Mouse (Mus musculus) limb, embryonic 13.5 days (tissue): ENCODE results near the gene Slc39a13. TPM values are rescaled to one million over a fixed set of nuclear protein-coding genes. Genes with fewer than 3 reads are reported as not detected.
"Not testable (repeated sequence)": the region's sequence is repeated elsewhere in the genome, so short reads cannot be mapped to it uniquely, and the experiment has no call there.

ENCODE experiments used
- ATAC-seq: fragments of 200-750 bp; cut with Nextera tagmentation; 2 replicates; pipeline ENCODE4 v1.8.0; 2017; ENCODE audit warnings: low read depth, moderate number of reproducible peaks, moderate TSS enrichment; ENCODE audit not compliant: low FRiP score
- H3K27ac ChIP-seq: fragments of 300-500 bp; sonication (generic); 2 replicates; pipeline ENCODE4 v1.5.1; 2015; ENCODE audit warnings: inconsistent platforms, mild to moderate bottlenecking, moderate library complexity
- H3K27me3 ChIP-seq: fragments of 300-500 bp; sonication (generic); 2 replicates; pipeline ENCODE4 v1.6.1; 2015; ENCODE audit warnings: mild to moderate bottlenecking, inconsistent platforms
- H3K36me3 ChIP-seq: fragments of 300-500 bp; sonication (generic); 2 replicates; pipeline ENCODE4 v1.6.1; 2015; ENCODE audit warnings: inconsistent platforms, mild to moderate bottlenecking, moderate library complexity
- H3K4me1 ChIP-seq: fragments of 300-500 bp; sonication (generic); 2 replicates; pipeline ENCODE4 v1.6.1; 2015; ENCODE audit warnings: inconsistent platforms
- H3K4me2 ChIP-seq: fragments of 300-500 bp; sonication (generic); replicated peaks from 2 replicates; pipeline ENCODE4 v1.6.1; 2015; ENCODE audit warnings: inconsistent platforms, mild to moderate bottlenecking, moderate library complexity
- H3K4me3 ChIP-seq: fragments of 300-500 bp; sonication (generic); 2 replicates; pipeline ENCODE4 v1.5.1; 2015; ENCODE audit warnings: moderate library complexity, mild to moderate bottlenecking, inconsistent platforms
- H3K9ac ChIP-seq: fragments of 300-500 bp; sonication (generic); 2 replicates; pipeline ENCODE4 v1.6.1; 2015; ENCODE audit warnings: mild to moderate bottlenecking, inconsistent platforms
- H3K9me3 ChIP-seq: fragments of 300-500 bp; sonication (generic); 2 replicates; pipeline ENCODE4 v1.6.1; 2016; ENCODE audit warnings: inconsistent platforms
- WGBS: fragments of 180-500 bp; shearing (Covaris S2); methylation state at CpG from one replicate; pipeline ENCODE4 v1.1.7; 2015; 5-methylcytosine and 5-hydroxymethylcytosine counted together
- polyA plus RNA-seq: library from polyadenylated mRNA; unstranded; fragments of >200 nt; fragmentation: Nextera tagmentation; extraction: Ambion mirVana; gene quantifications from 2 replicates; pipeline ENCODE4 v1.2.1, GENCODE M21; 2015

The Slc39a13 gene
- polyA plus RNA-seq, 1 experiment from 2014 or later, result 67.5 TPM

DNA sequence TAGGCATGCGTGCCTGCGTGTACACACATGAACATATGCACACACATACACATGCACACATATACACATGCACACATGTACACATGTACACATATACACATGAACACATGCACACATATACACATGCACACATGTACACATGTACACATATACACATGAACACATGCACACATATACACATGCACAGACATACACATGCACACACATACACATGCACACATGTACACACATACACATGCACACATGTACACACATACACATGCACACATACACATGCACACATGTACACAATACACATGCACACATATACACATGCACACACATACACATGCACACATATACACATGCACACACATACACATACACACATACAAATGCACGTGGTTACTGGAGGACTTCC, 41.6 kb upstream of the Slc39a13 start:
- not testable (repeated sequence) for H3K4me3 ChIP-seq, H3K4me1 ChIP-seq, ATAC-seq, H3K4me2 ChIP-seq, H3K36me3 ChIP-seq, H3K27me3 ChIP-seq, H3K9me3 ChIP-seq, H3K27ac ChIP-seq, H3K9ac ChIP-seq
- whole genome bisulfite sequencing, result 89% methylated on average over 3 of the region's 3 CpGs

DNA sequence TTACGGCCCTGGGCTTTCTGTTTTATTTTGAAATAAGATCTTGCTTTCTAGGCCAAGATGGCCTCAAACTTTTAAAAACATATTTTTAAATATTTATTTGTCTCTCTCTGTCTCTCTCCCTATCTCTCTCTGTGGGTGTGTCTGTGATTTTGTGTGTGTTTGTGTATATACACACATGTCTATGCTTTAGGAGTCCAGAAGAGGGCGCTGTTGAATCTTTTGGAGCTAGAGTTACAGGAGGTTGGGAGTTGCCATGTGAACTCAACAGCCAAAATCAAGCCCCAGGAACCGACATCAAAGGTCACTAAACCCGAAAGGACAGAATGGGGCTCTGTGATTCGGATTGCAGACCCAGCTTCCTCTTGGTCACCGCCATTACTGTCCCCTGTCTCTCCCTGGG, 40.2 kb upstream of the Slc39a13 start:
- H3K27ac ChIP-seq, result no peak overlapping the region
- H3K9me3 ChIP-seq, result no peaks in the 10 kb centered on the region
- H3K27me3 ChIP-seq, result no peaks in the 10 kb centered on the region
- no peak overlapping the region for H3K4me3 ChIP-seq
- no peak overlapping the region for H3K4me2 ChIP-seq
- no peak for ATAC-seq
- 0 out of 2 replicates have a peak, but pooled peaks cover 5% of the 10 kb centered on the region for H3K4me1 ChIP-seq
- no peaks in the 10 kb centered on the region for H3K36me3 ChIP-seq
- WGBS, result 72% methylated on average over 6 of the region's 6 CpGs
- H3K9ac ChIP-seq, result no peak overlapping the region

DNA sequence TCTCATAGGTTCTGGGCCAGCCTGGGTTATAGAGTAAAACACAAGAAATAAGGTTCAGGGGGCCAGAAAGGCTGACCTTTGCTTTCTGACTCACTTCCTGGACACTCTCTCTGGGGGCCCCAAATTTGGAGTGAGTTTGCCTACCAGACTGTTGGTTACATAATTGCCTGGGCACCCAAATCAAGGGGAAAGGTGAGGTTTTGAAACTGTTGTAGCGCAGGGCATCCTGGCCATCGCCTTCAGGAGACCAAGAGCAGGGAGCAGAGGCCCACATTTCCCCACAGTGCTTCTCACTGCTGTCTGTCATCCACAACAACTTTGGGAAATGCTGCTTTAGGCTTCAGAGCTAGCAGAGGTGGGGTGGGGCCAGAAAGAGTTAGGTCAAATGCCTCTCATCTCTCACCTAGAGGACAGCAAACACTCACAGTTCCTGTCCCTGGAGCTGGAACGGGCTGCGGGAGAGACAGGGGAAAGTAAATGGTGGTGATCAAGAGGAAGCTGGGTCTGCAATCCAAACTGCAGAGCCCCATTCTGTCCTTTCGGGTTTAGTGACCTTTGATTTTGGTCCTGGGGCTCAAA, 39.7 kb upstream of the Slc39a13 start:
- Histone ChIP-seq H3K4me3 (no peak overlapping the region), H3K4me2 (no peak overlapping the region), H3K4me1 (0 out of 2 replicates have a peak, but pooled peaks cover 3% of the 10 kb centered on the region), H3K27ac (no peak overlapping the region; the same call in 1 of the 2 replicates), H3K9me3 (no peaks in the 10 kb centered on the region), H3K9ac (no peak overlapping the region), H3K36me3 (no peaks in the 10 kb centered on the region), H3K27me3 (no peaks in the 10 kb centered on the region)
- no peak for ATAC-seq
- WGBS, result 92% methylated on average over 5 of the region's 5 CpGs

GRCm38 (mm10) chr2:91109241-91109640, 39.0 kb upstream of the Slc39a13 start:
- H3K9me3 ChIP-seq, result no peaks in the 10 kb centered on the region
- ATAC-seq, result no peak
- no peaks in the 10 kb centered on the region for H3K27me3 ChIP-seq
- H3K9ac ChIP-seq, result no peak overlapping the region
- 0 out of 2 replicates have a peak, but pooled peaks cover 3% of the 10 kb centered on the region for H3K4me1 ChIP-seq
- no peak overlapping the region for H3K27ac ChIP-seq
- H3K4me2 ChIP-seq, result no peak overlapping the region
- H3K4me3 ChIP-seq, result no peak overlapping the region
- no peaks in the 10 kb centered on the region for H3K36me3 ChIP-seq
- 86% methylated on average over 5 of the region's 5 CpGs for WGBS

DNA sequence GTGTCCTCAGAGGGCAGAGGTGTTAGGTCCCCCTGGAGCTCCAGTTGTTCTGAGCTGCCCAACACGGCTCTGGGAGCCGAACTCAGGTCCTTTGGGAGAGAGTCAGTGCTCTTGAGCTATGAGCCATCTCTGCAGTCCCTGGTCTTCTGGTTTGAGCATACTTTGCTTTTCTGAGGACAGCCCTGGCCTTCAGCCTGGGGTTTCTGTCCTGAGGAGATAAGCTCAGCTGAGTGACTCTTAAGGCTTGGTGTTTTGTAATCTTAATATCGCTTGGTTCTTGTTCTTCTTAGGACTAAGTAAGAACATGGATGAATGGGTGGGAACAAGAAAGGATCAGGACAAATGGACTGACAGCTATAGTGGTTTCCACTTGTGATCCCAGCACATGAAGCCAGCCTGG, 37.9 kb upstream of the Slc39a13 start:
- H3K4me2 ChIP-seq, result no peak overlapping the region
- no peaks in the 10 kb centered on the region for H3K27me3 ChIP-seq
- no peaks in the 10 kb centered on the region for H3K36me3 ChIP-seq
- no peak overlapping the region for H3K9ac ChIP-seq
- H3K4me3 ChIP-seq, result no peak overlapping the region
- 80% methylated on average over 3 of the region's 3 CpGs for WGBS
- ATAC-seq, result no peak
- no peak overlapping the region for H3K27ac ChIP-seq
- no peaks in the 10 kb centered on the region for H3K9me3 ChIP-seq
- 0 out of 2 replicates have a peak, but pooled peaks cover 3% of the 10 kb centered on the region for H3K4me1 ChIP-seq

DNA sequence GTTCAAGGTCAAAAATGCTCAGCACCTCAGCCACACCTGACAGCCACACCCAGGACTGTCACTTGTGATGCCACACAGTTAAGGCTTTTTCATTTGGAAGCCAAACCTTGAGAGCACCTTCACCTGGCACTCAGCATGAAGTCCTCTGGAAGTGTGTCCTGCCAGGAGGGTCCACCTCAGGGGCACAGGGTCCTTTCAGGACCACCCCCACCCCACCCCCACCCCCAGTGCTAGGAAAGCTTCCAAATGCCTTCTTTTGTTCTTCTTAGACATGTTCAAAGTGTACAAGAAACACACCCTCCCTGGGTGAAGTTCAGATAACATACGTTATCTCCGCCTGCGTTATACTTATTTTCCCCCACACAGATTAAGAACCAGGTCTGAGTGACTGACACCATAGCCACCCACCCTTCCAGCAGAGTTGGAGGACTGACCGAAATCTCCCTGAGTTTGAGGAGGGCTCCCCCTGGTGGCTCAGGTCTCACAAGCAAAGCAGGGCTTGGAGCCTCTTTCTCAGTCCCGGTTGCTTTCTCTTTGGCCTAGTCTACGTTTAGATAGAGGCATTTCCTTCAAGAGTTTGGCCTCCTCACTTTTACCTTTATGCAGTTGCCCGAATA, 31.0 kb upstream of the Slc39a13 start:
- H3K27me3 ChIP-seq, result no peaks in the 10 kb centered on the region
- H3K9ac ChIP-seq, result no peak overlapping the region
- ATAC-seq, result peak; percentile 81
- 13% methylated on average over 7 of the region's 7 CpGs for WGBS
- H3K4me3 ChIP-seq, result no peak overlapping the region
- H3K36me3 ChIP-seq, result no peaks in the 10 kb centered on the region
- H3K4me1 ChIP-seq, result no peaks in the 10 kb centered on the region
- H3K4me2 ChIP-seq, result no peak overlapping the region
- no peak overlapping the region for H3K27ac ChIP-seq
- H3K9me3 ChIP-seq, result no peaks in the 10 kb centered on the region

GRCm38 (mm10) chr2:91098156-91098555, 27.9 kb upstream of the Slc39a13 start:
- H3K9ac ChIP-seq, result no peak overlapping the region
- no peak overlapping the region for H3K27ac ChIP-seq
- no peak for ATAC-seq
- WGBS, result 87% methylated on average over 2 of the region's 2 CpGs
- H3K4me1 ChIP-seq, result no peaks in the 10 kb centered on the region
- H3K4me3 ChIP-seq, result no peak overlapping the region
- no peak overlapping the region for H3K4me2 ChIP-seq
- H3K36me3 ChIP-seq, result no peaks in the 10 kb centered on the region
- H3K9me3 ChIP-seq, result no peaks in the 10 kb centered on the region
- H3K27me3 ChIP-seq, result no peaks in the 10 kb centered on the region

DNA sequence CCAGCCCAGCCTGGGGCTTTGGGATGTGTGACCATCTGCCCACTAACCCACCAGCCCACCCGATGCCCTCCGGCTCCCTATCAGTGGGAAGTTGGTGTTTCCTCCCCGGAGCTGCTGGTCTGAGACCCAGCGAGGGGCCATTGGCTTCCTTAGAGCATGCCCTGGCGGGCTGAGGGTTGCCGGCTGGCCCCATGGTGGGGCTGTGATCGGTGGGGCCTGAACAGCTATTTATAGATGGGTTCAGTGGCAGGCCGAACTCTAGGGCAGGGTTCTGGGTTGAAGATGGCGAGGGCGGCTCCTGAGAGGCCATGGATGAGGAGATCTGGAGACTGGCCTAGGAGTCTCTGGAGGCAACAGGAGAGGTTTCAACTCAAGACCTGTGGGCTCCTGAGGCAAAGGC, 26.8 kb upstream of the Slc39a13 start:
- Histone ChIP-seq H3K4me3 (no peak overlapping the region), H3K36me3 (no peaks in the 10 kb centered on the region), H3K4me2 (no peak overlapping the region), H3K27ac (no peak overlapping the region), H3K27me3 (no peaks in the 10 kb centered on the region), H3K4me1 (no peaks in the 10 kb centered on the region), H3K9me3 (no peaks in the 10 kb centered on the region), H3K9ac (no peak overlapping the region)
- WGBS, result 85% methylated on average over 10 of the region's 10 CpGs
- ATAC-seq, result no peak

DNA sequence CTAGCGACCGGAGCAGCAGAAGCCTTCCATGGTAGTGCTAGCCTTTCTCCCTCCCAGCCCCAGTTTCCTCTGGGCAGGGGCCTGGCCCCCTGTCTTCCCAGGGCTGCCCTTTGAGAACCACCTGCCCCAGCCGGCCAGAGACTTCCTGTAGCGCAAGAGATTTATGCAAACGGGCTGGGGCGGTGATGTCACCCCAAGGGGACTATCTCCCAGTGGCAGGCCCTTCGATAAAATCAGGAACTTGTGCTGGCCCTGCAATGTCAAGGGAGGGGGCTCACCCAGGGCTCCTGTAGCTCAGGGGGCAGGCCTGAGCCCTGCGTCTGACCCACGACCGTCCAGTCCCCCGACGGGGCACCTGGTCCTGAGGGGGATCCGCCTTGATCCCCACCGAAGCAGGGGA, 26.3 kb upstream of the Slc39a13 start:
- H3K9ac ChIP-seq, result no peak overlapping the region
- no peaks in the 10 kb centered on the region for H3K4me1 ChIP-seq
- H3K4me3 ChIP-seq, result no peak overlapping the region
- no peaks in the 10 kb centered on the region for H3K27me3 ChIP-seq
- no peaks in the 10 kb centered on the region for H3K36me3 ChIP-seq
- H3K27ac ChIP-seq, result no peak overlapping the region
- no peaks in the 10 kb centered on the region for H3K9me3 ChIP-seq
- 68% methylated on average over 14 of the region's 14 CpGs for WGBS
- no peak for ATAC-seq
- no peak overlapping the region for H3K4me2 ChIP-seq

GRCm38 (mm10) chr2:91090827-91091226, 20.6 kb upstream of the Slc39a13 start:
- no peak overlapping the region for H3K4me3 ChIP-seq
- H3K4me2 ChIP-seq, result no peak overlapping the region
- peaks cover 2% of the 10 kb centered on the region; the same call in 1 of the 2 replicates for H3K27me3 ChIP-seq
- no peak overlapping the region for H3K27ac ChIP-seq
- no peak for ATAC-seq
- H3K36me3 ChIP-seq, result no peaks in the 10 kb centered on the region
- no peaks in the 10 kb centered on the region for H3K9me3 ChIP-seq
- H3K9ac ChIP-seq, result no peak overlapping the region
- WGBS, result 72% methylated on average over 6 of the region's 6 CpGs
- H3K4me1 ChIP-seq, result no peaks in the 10 kb centered on the region

GRCm38 (mm10) chr2:91090208-91090607, 20.0 kb upstream of the Slc39a13 start:
- H3K4me3 ChIP-seq, result no peak overlapping the region
- H3K27me3 ChIP-seq, result peaks cover 2% of the 10 kb centered on the region; the same call in 1 of the 2 replicates
- no peak for ATAC-seq
- H3K9me3 ChIP-seq, result no peaks in the 10 kb centered on the region
- H3K27ac ChIP-seq, result no peak overlapping the region
- H3K4me1 ChIP-seq, result no peaks in the 10 kb centered on the region
- H3K36me3 ChIP-seq, result no peaks in the 10 kb centered on the region
- H3K9ac ChIP-seq, result no peak overlapping the region
- 76% methylated on average over 6 of the region's 6 CpGs for WGBS
- no peak overlapping the region for H3K4me2 ChIP-seq

- Histone ChIP-seq H3K9ac (no peak overlapping the region), H3K4me1 (no peaks in the 10 kb centered on the region), H3K36me3 (no peaks in the 10 kb centered on the region), H3K4me2 (no peak overlapping the region), H3K9me3 (no peaks in the 10 kb centered on the region), H3K4me3 (no peak overlapping the region), H3K27me3 (peaks cover 2% of the 10 kb centered on the region; the same call in 1 of the 2 replicates), H3K27ac (no peak overlapping the region)
- ATAC-seq, result no peak
- 81% methylated on average over 9 of the region's 9 CpGs for WGBS
Observed at GRCm38 (mm10) chr2:91088987-91089386, 18.8 kb upstream of the Slc39a13 start.

DNA sequence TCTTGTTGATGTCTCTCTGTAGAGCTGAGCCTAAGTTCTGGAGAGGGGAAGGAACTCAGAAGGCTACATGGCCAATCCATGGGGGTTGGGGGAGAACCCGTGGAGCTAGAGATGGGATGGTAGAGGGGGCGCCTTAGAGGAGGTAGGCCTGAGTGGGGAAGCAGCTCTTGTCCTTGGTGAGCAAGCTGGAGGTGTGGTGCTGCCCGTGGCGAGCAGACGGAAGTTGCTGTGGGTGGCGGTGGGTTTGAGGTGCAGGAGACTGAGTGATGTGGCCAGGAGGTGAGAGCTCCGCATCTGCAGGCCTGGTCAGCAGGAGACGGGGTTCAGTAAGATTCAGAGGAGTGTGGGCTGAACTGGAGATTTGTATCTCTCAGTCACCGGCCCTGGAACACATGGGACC, 17.2 kb upstream of the Slc39a13 start:
- Histone ChIP-seq H3K36me3 (no peaks in the 10 kb centered on the region), H3K4me2 (no peak overlapping the region), H3K27me3 (peaks cover 2% of the 10 kb centered on the region; the same call in 1 of the 2 replicates), H3K4me1 (no peaks in the 10 kb centered on the region), H3K27ac (no peak overlapping the region), H3K9me3 (no peaks in the 10 kb centered on the region), H3K4me3 (no peak overlapping the region), H3K9ac (no peak overlapping the region)
- 85% methylated on average over 9 of the region's 9 CpGs for WGBS
- no peak for ATAC-seq
